Mouse (Mus musculus): ENCODE results near the gene Gm10203.
A peak's percentile ranks its signal among the peaks of the same experiment; 100 is the strongest.
"Not testable (repeated sequence)": the region's sequence is repeated elsewhere in the genome, so short reads cannot be mapped to it uniquely, and the experiment has no call there.

Gm10203 gene

GRCm38 (mm10) chr6:149135631-149136030 is 5.7 kb downstream of the Gm10203 start:
- DNase-seq, result no peak

- DNase-seq, result no peak
These were observed 8.0 kb downstream of the Gm10203 start for GRCm38 (mm10) chr6:149137936-149138335.

GRCm38 (mm10) chr6:149139011-149139410 is 9.0 kb downstream of the Gm10203 start:
- no peak for DNase-seq

- DNase-seq, result no peak
These were observed 9.5 kb downstream of the Gm10203 start, which contains the start of gene Etfbkmt for GRCm38 (mm10) chr6:149139471-149139870. Gene Etfbkmt (plus strand): TSS chr6:149139849.

- peak; percentile 83 for DNase-seq
These were observed 11.6 kb downstream of the Gm10203 start for GRCm38 (mm10) chr6:149141393-149142173.

GRCm38 (mm10) chr6:149145143-149145542 is 15.2 kb downstream of the Gm10203 start:
- no peak for DNase-seq

- no peak for DNase-seq
These were observed 18.7 kb downstream of the Gm10203 start for GRCm38 (mm10) chr6:149148436-149149229.

- no peak for DNase-seq
These were observed 22.1 kb downstream of the Gm10203 start for GRCm38 (mm10) chr6:149152119-149152518.

GRCm38 (mm10) chr6:149153473-149154115 is 23.6 kb downstream of the Gm10203 start:
- no peak for DNase-seq

GRCm38 (mm10) chr6:149154116-149155030 is 24.4 kb downstream of the Gm10203 start:
- DNase-seq, result no peak

GRCm38 (mm10) chr6:149155031-149155841 is 25.3 kb downstream of the Gm10203 start:
- no peak for DNase-seq

GRCm38 (mm10) chr6:149167038-149167437 is 37.1 kb downstream of the Gm10203 start:
- DNase-seq, result not testable (repeated sequence)

- DNase-seq, result no peak
These were observed 37.7 kb downstream of the Gm10203 start for GRCm38 (mm10) chr6:149167672-149168071.

- no peak for DNase-seq
These were observed 38.5 kb downstream of the Gm10203 start for GRCm38 (mm10) chr6:149168436-149168835.

- not testable (repeated sequence) for DNase-seq
These were observed 40.0 kb downstream of the Gm10203 start for GRCm38 (mm10) chr6:149169965-149170364.

- DNase-seq, result no peak
These were observed 44.1 kb downstream of the Gm10203 start for GRCm38 (mm10) chr6:149173831-149174625.

- DNase-seq, result no peak
These were observed 45.1 kb downstream of the Gm10203 start for GRCm38 (mm10) chr6:149174932-149175570.

- no peak for DNase-seq
These were observed 49.1 kb downstream of the Gm10203 start for GRCm38 (mm10) chr6:149179064-149179463.
